ENCODE assay signal across 23 mouse cellular contexts in genomic region chr14:64545056-64545455, GRCm38 (mm10).
DNase-seq lines count a peak whose midpoint lies in the region; ATAC-seq and TF ChIP-seq lines count a peak whose summit lies in the region.
"Had no signal": no experiment of that assay in that cellular context is flagged by ENCODE, and none has a peak within 500 bp of the region (broad histone marks: within the 10 kb centered on the region; RNA-seq: fewer than 3 reads in every experiment).

No protein-coding gene starts in this region.

- H3K27me3 ChIP-seq in forebrain, embryonic 15.5 days: no peaks in the 10 kb centered on the region
- H3K27me3 ChIP-seq in forebrain, embryonic 13.5 days: no peaks in the 10 kb centered on the region
- no peaks in the 10 kb centered on the region for H3K27me3 ChIP-seq in hindbrain, embryonic 15.5 days
- no peaks in the 10 kb centered on the region for H3K27me3 ChIP-seq in hindbrain, embryonic 10.5 days (ENCODE audit: insufficient read depth, poor library complexity, severe bottlenecking)
- no peaks in the 10 kb centered on the region for H3K27me3 ChIP-seq in midbrain, embryonic 11.5 days (ENCODE audit: control insufficient read depth, insufficient read depth, low read length)
- no peaks in the 10 kb centered on the region for H3K27me3 ChIP-seq in midbrain, embryonic 16.5 days (ENCODE audit: control insufficient read depth, insufficient read depth, low read depth, low read length)
- H3K27me3 ChIP-seq: embryonic facial prominence, embryonic 15.5 days; heart, embryonic 13.5 days had no signal

- H3K4me1 ChIP-seq in forebrain, embryonic 15.5 days: no peaks in the 10 kb centered on the region
- no peaks in the 10 kb centered on the region for H3K4me1 ChIP-seq in forebrain, embryonic 13.5 days
- no peaks in the 10 kb centered on the region for H3K4me1 ChIP-seq in hindbrain, embryonic 15.5 days (replicated peaks)
- no peaks in the 10 kb centered on the region for H3K4me1 ChIP-seq in hindbrain, embryonic 10.5 days (replicated peaks)
- H3K4me1 ChIP-seq in midbrain, embryonic 11.5 days (ENCODE audit: control insufficient read depth, insufficient read depth, low read length): no peaks in the 10 kb centered on the region
- H3K4me1 ChIP-seq in midbrain, embryonic 16.5 days (ENCODE audit: control insufficient read depth, insufficient read depth, low read length): no peaks in the 10 kb centered on the region
- H3K4me1 ChIP-seq: embryonic facial prominence, embryonic 15.5 days; heart, embryonic 13.5 days had no signal

- TF ChIP-seq CTCF in brain, embryonic 14.5 days (IDR thresholded peaks at IDR 0.05; ENCODE audit: borderline replicate concordance, extremely low read depth, insufficient read depth, insufficient read length): no peak

- H3K27ac ChIP-seq in forebrain, embryonic 15.5 days (replicated peaks): peak overlapping the region; percentile 50
- H3K27ac ChIP-seq in forebrain, embryonic 13.5 days: no peak overlapping the region
- H3K27ac ChIP-seq in hindbrain, embryonic 15.5 days (replicated peaks): peak overlapping the region; percentile 30; the same call in 1 of the 2 replicates
- no peak overlapping the region for H3K27ac ChIP-seq in hindbrain, embryonic 10.5 days
- H3K27ac ChIP-seq in midbrain, embryonic 11.5 days (ENCODE audit: low read depth, low read length): no peak overlapping the region
- H3K27ac ChIP-seq in midbrain, embryonic 16.5 days (ENCODE audit: low read length): no peak overlapping the region
- H3K27ac ChIP-seq: embryonic facial prominence, embryonic 15.5 days; heart, embryonic 13.5 days had no signal

- TF ChIP-seq POLR2A in brain, embryonic 14.5 days (IDR thresholded peaks at IDR 0.05; ENCODE audit: borderline replicate concordance, extremely low read depth, insufficient read depth, insufficient read length, poor library complexity, severe bottlenecking): no peak

- WGBS in forebrain, embryonic 15.5 days: 43% methylated on average over 3 of the region's 3 CpGs
- 70% methylated on average over 3 of the region's 3 CpGs for WGBS in forebrain, embryonic 13.5 days
- 58% methylated on average over 3 of the region's 3 CpGs for WGBS in hindbrain, embryonic 15.5 days
- 82% methylated on average over 3 of the region's 3 CpGs for WGBS in hindbrain, embryonic 10.5 days
- WGBS in midbrain, embryonic 11.5 days: 83% methylated on average over 3 of the region's 3 CpGs
- WGBS in midbrain, embryonic 16.5 days: 70% methylated on average over 3 of the region's 3 CpGs

- no peak for DNase-seq in hindbrain, embryonic 10.5 days (ENCODE audit: low spot score)
- DNase-seq in midbrain, embryonic 11.5 days (ENCODE audit: low spot score, missing footprints): peak; percentile 14
- peak; percentile 66 for DNase-seq in brain, embryonic 14.5 days (ENCODE audit: low read depth)
- DNase-seq in T-cell, adult 2 months (ENCODE audit: low spot score): no peak
- DNase-seq: adrenal gland, adult 8-10 months; adrenal gland, postnatal 36 days; cerebellum, adult 11 months; cerebellum, adult 8-10 months; cerebellum, postnatal 14 days; embryo, embryonic 11 days; gastrocnemius, postnatal 36 days; heart, adult 11 months; heart, postnatal 36 days; kidney, adult 2 months had no signal

- ATAC-seq in forebrain, embryonic 15.5 days (replicated peaks): peak; percentile 38; the same call in 1 of the 2 replicates
- ATAC-seq in forebrain, embryonic 13.5 days: no peak
- no peak for ATAC-seq in hindbrain, embryonic 15.5 days (ENCODE audit: low FRiP score, low read depth)
- no peak for ATAC-seq in midbrain, embryonic 11.5 days (ENCODE audit: low FRiP score)
- ATAC-seq in midbrain, embryonic 16.5 days: no peak
- ATAC-seq: intestine, embryonic 16.5 days; Patski had no signal

- H3K9me3 ChIP-seq in forebrain, embryonic 15.5 days: no peaks in the 10 kb centered on the region
- no peaks in the 10 kb centered on the region for H3K9me3 ChIP-seq in forebrain, embryonic 13.5 days (replicated peaks)
- H3K9me3 ChIP-seq in hindbrain, embryonic 15.5 days: no peaks in the 10 kb centered on the region
- H3K9me3 ChIP-seq in hindbrain, embryonic 10.5 days: no peaks in the 10 kb centered on the region
- no peaks in the 10 kb centered on the region for H3K9me3 ChIP-seq in midbrain, embryonic 11.5 days (ENCODE audit: control insufficient read depth, low read length)
- no peaks in the 10 kb centered on the region for H3K9me3 ChIP-seq in midbrain, embryonic 16.5 days (replicated peaks; ENCODE audit: control insufficient read depth, low read length, poor library complexity, severe bottlenecking)
- H3K9me3 ChIP-seq: embryonic facial prominence, embryonic 15.5 days; heart, embryonic 13.5 days had no signal

- no peak overlapping the region for H3K9ac ChIP-seq in forebrain, embryonic 15.5 days (replicated peaks)
- H3K9ac ChIP-seq in forebrain, embryonic 13.5 days: no peak overlapping the region
- no peak overlapping the region for H3K9ac ChIP-seq in hindbrain, embryonic 15.5 days
- H3K9ac ChIP-seq in midbrain, embryonic 11.5 days (ENCODE audit: low read length): no peak overlapping the region
- H3K9ac ChIP-seq in midbrain, embryonic 16.5 days (ENCODE audit: low read depth, low read length): no peak overlapping the region
- H3K9ac ChIP-seq: embryonic facial prominence, embryonic 15.5 days; heart, embryonic 13.5 days had no signal

- H3K4me3 ChIP-seq in forebrain, embryonic 15.5 days: no peak overlapping the region
- no peak overlapping the region for H3K4me3 ChIP-seq in forebrain, embryonic 13.5 days
- H3K4me3 ChIP-seq in hindbrain, embryonic 15.5 days: no peak overlapping the region
- H3K4me3 ChIP-seq in hindbrain, embryonic 10.5 days: no peak overlapping the region
- no peak overlapping the region for H3K4me3 ChIP-seq in midbrain, embryonic 11.5 days (ENCODE audit: low read depth, low read length)
- H3K4me3 ChIP-seq in midbrain, embryonic 16.5 days (ENCODE audit: low read depth, low read length): no peak overlapping the region
- H3K4me3 ChIP-seq: embryonic facial prominence, embryonic 15.5 days; erythroblast, embryonic 14.5 days; heart, embryonic 13.5 days had no signal

- H3K36me3 ChIP-seq in forebrain, embryonic 15.5 days: no peaks in the 10 kb centered on the region
- H3K36me3 ChIP-seq in forebrain, embryonic 13.5 days (ENCODE audit: poor library complexity, severe bottlenecking): no peaks in the 10 kb centered on the region
- no peaks in the 10 kb centered on the region for H3K36me3 ChIP-seq in hindbrain, embryonic 15.5 days
- H3K36me3 ChIP-seq in hindbrain, embryonic 10.5 days: no peaks in the 10 kb centered on the region
- no peaks in the 10 kb centered on the region for H3K36me3 ChIP-seq in midbrain, embryonic 11.5 days (ENCODE audit: control insufficient read depth, insufficient read depth, low read length)
- H3K36me3 ChIP-seq in midbrain, embryonic 16.5 days (ENCODE audit: control insufficient read depth, insufficient read depth, low read length): no peaks in the 10 kb centered on the region
- H3K36me3 ChIP-seq: embryonic facial prominence, embryonic 15.5 days; heart, embryonic 13.5 days had no signal

- H3K4me2 ChIP-seq in forebrain, embryonic 15.5 days (replicated peaks): no peak overlapping the region
- no peak overlapping the region for H3K4me2 ChIP-seq in forebrain, embryonic 13.5 days
- H3K4me2 ChIP-seq in hindbrain, embryonic 15.5 days: no peak overlapping the region
- no peak overlapping the region for H3K4me2 ChIP-seq in midbrain, embryonic 11.5 days
- no peak overlapping the region for H3K4me2 ChIP-seq in midbrain, embryonic 16.5 days (ENCODE audit: low read length)
- H3K4me2 ChIP-seq: embryonic facial prominence, embryonic 15.5 days; heart, embryonic 13.5 days had no signal

Comparison
In these comparisons a context has a peak if more than half of its experiments do, and no peak if none do; other contexts are left out.
1. H3K27ac ChIP-seq: peak in forebrain, embryonic 15.5 days (single experiment) and hindbrain, embryonic 15.5 days (single experiment); none in forebrain, embryonic 13.5 days (single experiment), hindbrain, embryonic 10.5 days (single experiment), midbrain, embryonic 11.5 days (single experiment) and midbrain, embryonic 16.5 days (single experiment).
2. DNase-seq: peak in midbrain, embryonic 11.5 days (single experiment) and brain, embryonic 14.5 days (single experiment); none in hindbrain, embryonic 10.5 days (single experiment) and T-cell, adult 2 months (single experiment).